ENCODE assay signal across 8 mouse cellular contexts in genomic region chr6:121184198-121185140, GRCm38 (mm10). TPM values are rescaled to one million over a fixed set of nuclear protein-coding genes. Genes with fewer than 3 reads are reported as not detected.
DNase-seq lines count a peak whose midpoint lies in the region; ATAC-seq and TF ChIP-seq lines count a peak whose summit lies in the region.

No protein-coding gene starts in this region.

- H3K27me3 ChIP-seq in embryonic facial prominence, embryonic 10.5 days (replicated peaks; ENCODE audit: low read depth, poor library complexity, severe bottlenecking) = no peaks in the 10 kb centered on the region
- H3K27me3 ChIP-seq in heart, embryonic 13.5 days (replicated peaks) = no peaks in the 10 kb centered on the region
- H3K27me3 ChIP-seq in kidney, postnatal 0 days (ENCODE audit: insufficient read depth, low read length) = no peaks in the 10 kb centered on the region
- H3K27me3 ChIP-seq in liver, postnatal 0 days (ENCODE audit: insufficient read depth, low read length) = no peaks in the 10 kb centered on the region
- no peaks in the 10 kb centered on the region for H3K27me3 ChIP-seq in neural tube, embryonic 12.5 days (replicated peaks)

- peak; percentile 51 to 59 for DNase-seq in CD8-positive naive resting alpha-beta T cell, adult 2 months (ENCODE audit: low read depth in 2 of 2, low spot score in 2 of 2)
- peak; percentile 34 for DNase-seq in adrenal gland, adult 8-10 months
- DNase-seq in embryonic facial prominence, embryonic 10.5 days (ENCODE audit: low spot score) = peak; percentile 56
- DNase-seq in kidney, postnatal 0 days (ENCODE audit: low spot score) = peak; percentile 90
- DNase-seq in liver, postnatal 0 days = peak; percentile 71
- peak; percentile 83 for DNase-seq in thymus, postnatal 0 days (ENCODE audit: low spot score)

- peak overlapping the region; percentile 87 for H3K27ac ChIP-seq in embryonic facial prominence, embryonic 10.5 days (replicated peaks)
- H3K27ac ChIP-seq in heart, embryonic 13.5 days (replicated peaks) = peak overlapping the region; percentile 78
- H3K27ac ChIP-seq in kidney, postnatal 0 days = peak overlapping the region; percentile 31; the same call in 1 of the 2 replicates
- H3K27ac ChIP-seq in liver, postnatal 0 days (ENCODE audit: low read depth) = peak overlapping the region; percentile 58
- no peak overlapping the region for H3K27ac ChIP-seq in neural tube, embryonic 12.5 days

- H3K9ac ChIP-seq in heart, embryonic 13.5 days = peak overlapping the region; percentile 82
- peak overlapping the region; percentile 59 for H3K9ac ChIP-seq in kidney, postnatal 0 days (ENCODE audit: low read depth, low read length)
- H3K9ac ChIP-seq in liver, postnatal 0 days (replicated peaks) = peak overlapping the region; percentile 64
- peak overlapping the region; percentile 65 for H3K9ac ChIP-seq in neural tube, embryonic 12.5 days

- TF ChIP-seq EP300 in liver, postnatal 0 days (IDR thresholded peaks at IDR 0.05; ENCODE audit: low read depth) = no peak

- H3K9me3 ChIP-seq in embryonic facial prominence, embryonic 10.5 days = no peaks in the 10 kb centered on the region
- H3K9me3 ChIP-seq in heart, embryonic 13.5 days = no peaks in the 10 kb centered on the region
- H3K9me3 ChIP-seq in kidney, postnatal 0 days (replicated peaks; ENCODE audit: low read length) = no peaks in the 10 kb centered on the region
- H3K9me3 ChIP-seq in liver, postnatal 0 days (ENCODE audit: low read length) = no peaks in the 10 kb centered on the region
- H3K9me3 ChIP-seq in neural tube, embryonic 12.5 days = no peaks in the 10 kb centered on the region

- H3K4me2 ChIP-seq in heart, embryonic 13.5 days = peak overlapping the region; percentile 99
- H3K4me2 ChIP-seq in kidney, postnatal 0 days (ENCODE audit: low read length) = peak overlapping the region; percentile 79
- H3K4me2 ChIP-seq in liver, postnatal 0 days (ENCODE audit: low read depth, low read length) = peak overlapping the region; percentile 98
- peak overlapping the region; percentile 92 for H3K4me2 ChIP-seq in neural tube, embryonic 12.5 days (replicated peaks)

- H3K36me3 ChIP-seq in embryonic facial prominence, embryonic 10.5 days (replicated peaks) = peaks cover 24% of the 10 kb centered on the region
- H3K36me3 ChIP-seq in heart, embryonic 13.5 days = peaks cover 30% of the 10 kb centered on the region
- H3K36me3 ChIP-seq in kidney, postnatal 0 days (ENCODE audit: insufficient read depth, low read length) = peaks cover 14% of the 10 kb centered on the region; the same call in 1 of the 2 replicates
- peaks cover 9% of the 10 kb centered on the region for H3K36me3 ChIP-seq in liver, postnatal 0 days (replicated peaks; ENCODE audit: insufficient read depth, low read length)
- peaks cover 8% of the 10 kb centered on the region for H3K36me3 ChIP-seq in neural tube, embryonic 12.5 days

- H3K4me3 ChIP-seq in embryonic facial prominence, embryonic 10.5 days = peak overlapping the region; percentile 79
- H3K4me3 ChIP-seq in heart, embryonic 13.5 days = peak overlapping the region; percentile 70
- H3K4me3 ChIP-seq in kidney, postnatal 0 days (replicated peaks; ENCODE audit: low read depth, low read length) = peak overlapping the region; percentile 40
- peak overlapping the region; percentile 71 for H3K4me3 ChIP-seq in liver, postnatal 0 days (ENCODE audit: low read depth, low read length)
- peak overlapping the region; percentile 59 for H3K4me3 ChIP-seq in neural tube, embryonic 12.5 days

- 3% methylated on average over 35 of the region's 35 CpGs for WGBS in embryonic facial prominence, embryonic 10.5 days
- 2% methylated on average over 35 of the region's 35 CpGs for WGBS in heart, embryonic 13.5 days
- 3% methylated on average over 35 of the region's 35 CpGs for WGBS in kidney, postnatal 0 days
- 2% methylated on average over 35 of the region's 35 CpGs for WGBS in liver, postnatal 0 days (ENCODE audit: insufficient replicate concordance)
- WGBS in neural tube, embryonic 12.5 days = 4% methylated on average over 35 of the region's 35 CpGs

- peak; percentile 53; the same call in 1 of the 2 replicates for ATAC-seq in heart, embryonic 13.5 days (ENCODE audit: extremely low read depth, insufficient number of reproducible peaks, low FRiP score, low TSS enrichment)
- ATAC-seq in kidney, postnatal 0 days (replicated peaks; ENCODE audit: low FRiP score, low read depth) = peak; percentile 67
- ATAC-seq in liver, postnatal 0 days = peak; percentile 84
- peak; percentile 69 for ATAC-seq in neural tube, embryonic 12.5 days (ENCODE audit: low FRiP score, low read depth)

- peaks cover 30% of the 10 kb centered on the region for H3K4me1 ChIP-seq in embryonic facial prominence, embryonic 10.5 days
- H3K4me1 ChIP-seq in heart, embryonic 13.5 days = peaks cover 15% of the 10 kb centered on the region
- H3K4me1 ChIP-seq in kidney, postnatal 0 days (replicated peaks; ENCODE audit: insufficient read depth, low read length) = peaks cover 10% of the 10 kb centered on the region
- peaks cover 24% of the 10 kb centered on the region; the same call in 1 of the 2 replicates for H3K4me1 ChIP-seq in liver, postnatal 0 days (ENCODE audit: insufficient read depth)
- H3K4me1 ChIP-seq in neural tube, embryonic 12.5 days = peaks cover 18% of the 10 kb centered on the region

- peak; percentile 85 for TF ChIP-seq CTCF in kidney, postnatal 0 days (IDR thresholded peaks at IDR 0.05; ENCODE audit: low read depth)
- peak; percentile 93 for TF ChIP-seq CTCF in liver, postnatal 0 days (IDR thresholded peaks at IDR 0.05; ENCODE audit: low read depth)

RNA-seq across cellular contexts. Expression of gene Pex26, which starts 1.0 kb away (rescaled TPM):
- total RNA-seq in adrenal gland, adult 8-10 months (2022) = 10 to 100 TPM; 12.8 to 16.4 (median 14.8) TPM
- 10.9 and 11.5 TPM in 2 replicates for polyA plus RNA-seq in embryonic facial prominence, embryonic 10.5 days (2016; fragmentation: Nextera tagmentation; extraction: Ambion mirVana)
- 4.7 and 5.2 TPM in 2 replicates for polyA plus RNA-seq in heart, embryonic 13.5 days (2015; fragmentation: Nextera tagmentation; extraction: Ambion mirVana)
- 9.8 and 10.1 TPM in 2 replicates for polyA plus RNA-seq in kidney, postnatal 0 days (2015; fragmentation: Nextera tagmentation; extraction: Ambion mirVana)
- 3.9 and 4.2 TPM in 2 replicates for polyA plus RNA-seq in liver, postnatal 0 days (2015; fragmentation: Nextera tagmentation; extraction: Ambion mirVana)
- 11.9 and 12.5 TPM in 2 replicates for polyA plus RNA-seq in neural tube, embryonic 12.5 days (2016; fragmentation: Nextera tagmentation; extraction: Ambion mirVana)
- polyA plus RNA-seq in thymus, postnatal 0 days (2015; fragmentation: Nextera tagmentation; extraction: Ambion mirVana) = 7.3 and 8.0 TPM in 2 replicates

RNA-seq across cellular contexts. Expression of gene Tuba8, which starts 26.0 kb away (rescaled TPM):
- total RNA-seq in adrenal gland, adult 8-10 months (2022) = 1 to 10 TPM; 1.8 to 7.9 (median 4.5) TPM
- polyA plus RNA-seq in embryonic facial prominence, embryonic 10.5 days (2016; fragmentation: Nextera tagmentation; extraction: Ambion mirVana) = 0.41 and 0.60 TPM in 2 replicates
- polyA plus RNA-seq in heart, embryonic 13.5 days (2015; fragmentation: Nextera tagmentation; extraction: Ambion mirVana) = 0.31 TPM in 2 replicates
- 0.19 and 0.32 TPM in 2 replicates for polyA plus RNA-seq in kidney, postnatal 0 days (2015; fragmentation: Nextera tagmentation; extraction: Ambion mirVana)
- polyA plus RNA-seq in liver, postnatal 0 days (2015; fragmentation: Nextera tagmentation; extraction: Ambion mirVana) = 6.5 and 6.7 TPM in 2 replicates
- polyA plus RNA-seq in neural tube, embryonic 12.5 days (2016; fragmentation: Nextera tagmentation; extraction: Ambion mirVana) = 0.26 and 0.33 TPM in 2 replicates
- 5.0 and 6.1 TPM in 2 replicates for polyA plus RNA-seq in thymus, postnatal 0 days (2015; fragmentation: Nextera tagmentation; extraction: Ambion mirVana)

RNA-seq across cellular contexts. Expression of gene Mical3, which starts 53.7 kb away (rescaled TPM):
- total RNA-seq in adrenal gland, adult 8-10 months (2022) = 10 to 100 TPM; 41.6 to 78.2 (median 55.4) TPM
- 9.9 and 10.4 TPM in 2 replicates for polyA plus RNA-seq in embryonic facial prominence, embryonic 10.5 days (2016; fragmentation: Nextera tagmentation; extraction: Ambion mirVana)
- 28.2 and 29.2 TPM in 2 replicates for polyA plus RNA-seq in heart, embryonic 13.5 days (2015; fragmentation: Nextera tagmentation; extraction: Ambion mirVana)
- 6.0 and 6.8 TPM in 2 replicates for polyA plus RNA-seq in kidney, postnatal 0 days (2015; fragmentation: Nextera tagmentation; extraction: Ambion mirVana)
- polyA plus RNA-seq in liver, postnatal 0 days (2015; fragmentation: Nextera tagmentation; extraction: Ambion mirVana) = 4.0 and 4.5 TPM in 2 replicates
- 17.3 and 22.2 TPM in 2 replicates for polyA plus RNA-seq in neural tube, embryonic 12.5 days (2016; fragmentation: Nextera tagmentation; extraction: Ambion mirVana)
- polyA plus RNA-seq in thymus, postnatal 0 days (2015; fragmentation: Nextera tagmentation; extraction: Ambion mirVana) = 12.8 and 15.3 TPM in 2 replicates

Comparison
In these comparisons a context has a peak if more than half of its experiments do, and no peak if none do; other contexts are left out.
1. DNase-seq: peak in every context shown above with its lines; median percentile 90 in kidney, postnatal 0 days; 83 in thymus, postnatal 0 days; 71 in liver, postnatal 0 days; 56 in embryonic facial prominence, embryonic 10.5 days; 55 in CD8-positive naive resting alpha-beta T cell, adult 2 months; 34 in adrenal gland, adult 8-10 months.